Mouse (Mus musculus): ENCODE data around the gene Olfr738. TPM values are rescaled to one million over a fixed set of nuclear protein-coding genes. Genes with fewer than 3 reads are reported as not detected.

The Olfr738 gene
- polyA plus RNA-seq (2012; rRNA removed) = not detected in 2 replicates

GRCm38 (mm10) chr14:50407268-50407667 lies at the start of gene Olfr738:
TSS of gene Olfr738 (plus strand) at chr14:50407568.

GRCm38 (mm10) chr14:50357593-50357992 lies 49.8 kb upstream of the Olfr738 start, which contains the start of gene Tlr11:
TSS of gene Tlr11 (plus strand) at chr14:50357914.

GRCm38 (mm10) chr14:50380863-50381262 lies 26.5 kb upstream of the Olfr738 start, which contains the start of gene Olfr736:
TSS of gene Olfr736 (plus strand) at chr14:50381163.

GRCm38 (mm10) chr14:50418326-50418725 lies 11.0 kb downstream of the Olfr738 start, which contains the start of gene Olfr739:
TSS of gene Olfr739 (plus strand) at chr14:50418626.

GRCm38 (mm10) chr14:50445245-50445644 lies 37.9 kb downstream of the Olfr738 start, which contains the start of gene Olfr740:
TSS of gene Olfr740 (plus strand) at chr14:50445545.

Other genes with a start within 250 kb of the Olfr738 start
- gene Olfr730, start 219.4 kb upstream of the Olfr738 start, polyA plus RNA-seq (2012; rRNA removed) = not detected in 2 replicates
- not detected in 2 replicates for gene Olfr731, start 165.7 kb upstream of the Olfr738 start, polyA plus RNA-seq (2012; rRNA removed)
- not detected in 2 replicates for gene Olfr732, start 123.4 kb upstream of the Olfr738 start, polyA plus RNA-seq (2012; rRNA removed)
- gene Olfr733, start 106.0 kb upstream of the Olfr738 start, polyA plus RNA-seq (2012; rRNA removed) = not detected in 2 replicates
- gene Olfr734, start 80.8 kb upstream of the Olfr738 start, polyA plus RNA-seq (2012; rRNA removed) = not detected in 2 replicates
- not detected in 2 replicates for gene Olfr735, start 58.7 kb upstream of the Olfr738 start, polyA plus RNA-seq (2012; rRNA removed)
- 0.21 and 0.36 TPM in 2 replicates for gene Tlr11, start 49.7 kb upstream of the Olfr738 start, polyA plus RNA-seq (2012; rRNA removed)
- not detected in 2 replicates for gene Olfr736, start 26.4 kb upstream of the Olfr738 start, polyA plus RNA-seq (2012; rRNA removed)
- not detected in 2 replicates for gene Olfr739, start 11.1 kb downstream of the Olfr738 start, polyA plus RNA-seq (2012; rRNA removed)
- not detected in 2 replicates for gene Olfr740, start 38.0 kb downstream of the Olfr738 start, polyA plus RNA-seq (2012; rRNA removed)
- gene Olfr741, start 65.2 kb downstream of the Olfr738 start, polyA plus RNA-seq (2012; rRNA removed) = not detected in 2 replicates
- not detected in 2 replicates for gene Olfr742, start 96.0 kb downstream of the Olfr738 start, polyA plus RNA-seq (2012; rRNA removed)
- gene Olfr743, start 114.3 kb downstream of the Olfr738 start, polyA plus RNA-seq (2012; rRNA removed) = not detected in 2 replicates
- gene Olfr744, start 207.3 kb downstream of the Olfr738 start, polyA plus RNA-seq (2012; rRNA removed) = not detected in 2 replicates
- gene Olfr745, start 231.8 kb downstream of the Olfr738 start, polyA plus RNA-seq (2012; rRNA removed) = not detected in 2 replicates
- gene Olfr746, start 239.5 kb downstream of the Olfr738 start, polyA plus RNA-seq (2012; rRNA removed) = not detected in 2 replicates

All from ovary, adult 2 months (tissue).